Mouse (Mus musculus): ENCODE data around the gene Rhno1. TPM values are rescaled to one million over a fixed set of nuclear protein-coding genes. Genes with fewer than 3 reads are reported as not detected.

Rhno1 gene
- polyA plus RNA-seq, 1 experiment = 10.6 TPM

GRCm38 (mm10) chr6:128363007-128363825 is 505 bp upstream of the Rhno1 start:
- peak overlapping the region; percentile 72; the same call in 1 of the 2 replicates for H3K4me3 ChIP-seq (ENCODE audit: insufficient read depth, low read depth, low read length)
- no peaks in the 10 kb centered on the region for H3K36me3 ChIP-seq (ENCODE audit: control insufficient read depth, insufficient read depth, low read length)
- WGBS = 4% methylated on average over 44 of the region's 46 CpGs
- TF ChIP-seq CTCF (conservative IDR thresholded peaks at IDR 0.05; ENCODE audit: insufficient read depth, insufficient read length, low read depth, low read length) (no peak), POLR2A (IDR thresholded peaks at IDR 0.05; ENCODE audit: low read depth, low read length) (no peak)
- no peak for DNase-seq
- H3K4me1 ChIP-seq (ENCODE audit: control insufficient read depth, insufficient read depth, low read length) = no peaks in the 10 kb centered on the region; the same call in 1 of the 2 replicates
- no peaks in the 10 kb centered on the region for H3K27me3 ChIP-seq (replicated peaks; ENCODE audit: control insufficient read depth, insufficient read depth, low read length)
- no peak overlapping the region for H3K27ac ChIP-seq (ENCODE audit: insufficient read depth, low read depth, low read length)

DNA sequence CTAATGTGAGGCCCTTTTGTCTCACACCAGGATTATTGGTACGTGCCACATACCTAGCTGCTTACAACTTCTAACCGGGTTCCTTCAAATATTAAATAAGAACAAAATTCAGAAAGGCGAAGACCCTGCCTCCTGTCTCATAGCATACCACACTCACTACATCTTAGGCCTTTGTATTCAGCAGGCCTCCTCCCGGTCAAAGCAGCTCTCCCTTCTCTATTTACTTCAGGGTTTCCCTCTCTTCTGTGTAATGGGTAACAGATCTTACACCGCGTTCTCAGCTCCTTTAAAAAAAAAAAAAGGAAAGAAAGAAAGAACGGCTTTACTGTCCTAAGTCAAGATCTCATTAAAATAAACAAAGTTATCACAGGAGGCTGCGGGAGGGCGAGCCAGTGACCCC is 810 bp downstream of the Rhno1 start:
- peak overlapping the region; percentile 41 for H3K27ac ChIP-seq (ENCODE audit: insufficient read depth, low read depth, low read length)
- TF ChIP-seq CTCF (conservative IDR thresholded peaks at IDR 0.05; ENCODE audit: insufficient read depth, insufficient read length, low read depth, low read length) (no peak), POLR2A (IDR thresholded peaks at IDR 0.05; ENCODE audit: low read depth, low read length) (no peak)
- 18% methylated on average over 9 of the region's 9 CpGs for WGBS
- DNase-seq = no peak
- H3K4me1 ChIP-seq (ENCODE audit: control insufficient read depth, insufficient read depth, low read length) = no peaks in the 10 kb centered on the region; the same call in 1 of the 2 replicates
- H3K36me3 ChIP-seq (ENCODE audit: control insufficient read depth, insufficient read depth, low read length) = no peaks in the 10 kb centered on the region
- H3K4me3 ChIP-seq (ENCODE audit: insufficient read depth, low read depth, low read length) = peak overlapping the region; percentile 72
- no peaks in the 10 kb centered on the region for H3K27me3 ChIP-seq (replicated peaks; ENCODE audit: control insufficient read depth, insufficient read depth, low read length)

DNA sequence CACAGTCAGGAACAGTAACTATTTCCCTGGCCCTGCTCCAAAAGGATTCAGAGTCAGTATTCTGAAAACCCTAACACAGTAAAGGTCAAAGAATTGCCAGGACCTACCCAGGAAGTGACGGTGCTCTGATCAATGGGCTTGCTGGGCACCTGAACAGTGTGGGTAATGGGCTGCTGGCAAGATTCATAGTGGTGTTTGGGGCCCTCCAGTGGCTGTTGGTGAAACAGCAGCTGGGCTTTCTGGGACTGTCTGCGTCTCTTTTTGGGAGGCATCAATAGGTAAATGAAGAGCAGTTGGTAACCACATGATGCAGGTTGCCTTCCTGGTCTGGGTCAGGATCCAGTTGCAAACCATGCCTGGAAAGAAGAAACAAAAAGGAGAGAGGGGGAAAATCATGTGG is 3.7 kb downstream of the Rhno1 start:
- no peaks in the 10 kb centered on the region for H3K36me3 ChIP-seq (ENCODE audit: control insufficient read depth, insufficient read depth, low read length)
- no peaks in the 10 kb centered on the region for H3K27me3 ChIP-seq (replicated peaks; ENCODE audit: control insufficient read depth, insufficient read depth, low read length)
- no peak overlapping the region for H3K4me3 ChIP-seq (ENCODE audit: insufficient read depth, low read depth, low read length)
- no peak overlapping the region for H3K27ac ChIP-seq (ENCODE audit: insufficient read depth, low read depth, low read length)
- H3K4me1 ChIP-seq (ENCODE audit: control insufficient read depth, insufficient read depth, low read length) = peaks cover 1% of the 10 kb centered on the region; the same call in 1 of the 2 replicates
- 15% methylated on average over 2 of the region's 2 CpGs for WGBS
- peak; percentile 74 for DNase-seq
- TF ChIP-seq POLR2A (IDR thresholded peaks at IDR 0.05; ENCODE audit: low read depth, low read length) (no peak), CTCF (conservative IDR thresholded peaks at IDR 0.05; ENCODE audit: insufficient read depth, insufficient read length, low read depth, low read length) (peak; percentile 81)

- WGBS = under 1% methylated on average over 42 of the region's 42 CpGs
- TF ChIP-seq CTCF (conservative IDR thresholded peaks at IDR 0.05; ENCODE audit: insufficient read depth, insufficient read length, low read depth, low read length) = no peak
- peak; percentile 48 for TF ChIP-seq POLR2A (IDR thresholded peaks at IDR 0.05; ENCODE audit: low read depth, low read length)
- Histone ChIP-seq H3K4me1 (ENCODE audit: control insufficient read depth, insufficient read depth, low read length) (peaks cover 4% of the 10 kb centered on the region; the same call in 1 of the 2 replicates), H3K36me3 (ENCODE audit: control insufficient read depth, insufficient read depth, low read length) (no peaks in the 10 kb centered on the region), H3K27me3 (replicated peaks; ENCODE audit: control insufficient read depth, insufficient read depth, low read length) (no peaks in the 10 kb centered on the region), H3K27ac (ENCODE audit: insufficient read depth, low read depth, low read length) (peak within 1 kb of the TSS; percentile 61), H3K4me3 (ENCODE audit: insufficient read depth, low read depth, low read length) (peak within 1 kb of the TSS; percentile 63)
- DNase-seq = peak; percentile 98
Measured at GRCm38 (mm10) chr6:128355726-128356416, 6.8 kb downstream of the Rhno1 start, which contains the start of gene Tulp3. Gene Tulp3 (minus strand): TSS chr6:128355851.

- TF ChIP-seq CTCF (conservative IDR thresholded peaks at IDR 0.05; ENCODE audit: insufficient read depth, insufficient read length, low read depth, low read length) (no peak), POLR2A (IDR thresholded peaks at IDR 0.05; ENCODE audit: low read depth, low read length) (no peak)
- H3K27ac ChIP-seq (ENCODE audit: insufficient read depth, low read depth, low read length) = peak overlapping the region; percentile 61
- no peaks in the 10 kb centered on the region for H3K27me3 ChIP-seq (replicated peaks; ENCODE audit: control insufficient read depth, insufficient read depth, low read length)
- DNase-seq = peak; percentile 84
- no peaks in the 10 kb centered on the region for H3K36me3 ChIP-seq (ENCODE audit: control insufficient read depth, insufficient read depth, low read length)
- WGBS = under 1% methylated on average over 28 of the region's 28 CpGs
- H3K4me1 ChIP-seq (ENCODE audit: control insufficient read depth, insufficient read depth, low read length) = peaks cover 4% of the 10 kb centered on the region; the same call in 1 of the 2 replicates
- H3K4me3 ChIP-seq (ENCODE audit: insufficient read depth, low read depth, low read length) = peak overlapping the region; percentile 63
Measured at GRCm38 (mm10) chr6:128355201-128355681, 7.5 kb downstream of the Rhno1 start.

- Histone ChIP-seq H3K4me3 (ENCODE audit: insufficient read depth, low read depth, low read length) (no peak overlapping the region), H3K36me3 (ENCODE audit: control insufficient read depth, insufficient read depth, low read length) (no peaks in the 10 kb centered on the region), H3K27me3 (replicated peaks; ENCODE audit: control insufficient read depth, insufficient read depth, low read length) (no peaks in the 10 kb centered on the region), H3K4me1 (ENCODE audit: control insufficient read depth, insufficient read depth, low read length) (peaks cover 7% of the 10 kb centered on the region), H3K27ac (ENCODE audit: insufficient read depth, low read depth, low read length) (peak overlapping the region; percentile 54; the same call in 1 of the 2 replicates)
- TF ChIP-seq POLR2A (IDR thresholded peaks at IDR 0.05; ENCODE audit: low read depth, low read length) (no peak), CTCF (conservative IDR thresholded peaks at IDR 0.05; ENCODE audit: insufficient read depth, insufficient read length, low read depth, low read length) (no peak)
- no peak for DNase-seq
- 36% methylated on average over 3 of the region's 3 CpGs for WGBS
Measured at GRCm38 (mm10) chr6:128354140-128354539, 8.6 kb downstream of the Rhno1 start.
